Mouse (Mus musculus): ENCODE data around the gene Gm10553.
"Not testable (repeated sequence)": the region's sequence is repeated elsewhere in the genome, so short reads cannot be mapped to it uniquely, and the experiment has no call there.

The Gm10553 gene

GRCm38 (mm10) chr1:85099864-85100263, at the start of gene Gm10553:
Gene Gm10553 (plus strand): TSS chr1:85100164.
- not testable (repeated sequence) for DNase-seq

- DNase-seq, result not testable (repeated sequence)
Measured at GRCm38 (mm10) chr1:85071690-85072089, 28.3 kb upstream of the Gm10553 start.

GRCm38 (mm10) chr1:85073099-85073498, 26.9 kb upstream of the Gm10553 start:
- DNase-seq, result not testable (repeated sequence)

GRCm38 (mm10) chr1:85084803-85085202, 15.2 kb upstream of the Gm10553 start:
- not testable (repeated sequence) for DNase-seq

DNA sequence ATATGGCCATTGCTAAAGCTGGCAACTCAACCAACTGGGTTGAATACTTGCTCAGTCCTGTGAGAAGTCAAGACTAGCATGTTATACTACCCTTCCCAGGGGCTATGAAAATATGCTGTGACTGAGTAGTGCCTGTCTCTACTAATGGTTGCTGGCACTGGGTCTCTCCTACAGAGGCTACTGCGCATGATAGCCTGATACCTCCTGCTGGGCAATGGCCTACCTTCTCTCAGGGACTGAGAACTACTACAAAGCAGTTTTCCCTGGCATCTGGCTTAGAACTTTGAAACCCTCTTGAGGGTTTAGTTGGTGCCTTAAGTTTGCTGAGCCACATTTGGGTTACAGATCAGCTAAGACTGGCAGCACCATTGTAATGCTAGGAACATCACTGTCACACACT, 13.8 kb upstream of the Gm10553 start:
- not testable (repeated sequence) for DNase-seq

GRCm38 (mm10) chr1:85092169-85092568, 7.8 kb upstream of the Gm10553 start:
- not testable (repeated sequence) for DNase-seq

GRCm38 (mm10) chr1:85093011-85093572, 6.9 kb upstream of the Gm10553 start:
- DNase-seq, result not testable (repeated sequence)

DNA sequence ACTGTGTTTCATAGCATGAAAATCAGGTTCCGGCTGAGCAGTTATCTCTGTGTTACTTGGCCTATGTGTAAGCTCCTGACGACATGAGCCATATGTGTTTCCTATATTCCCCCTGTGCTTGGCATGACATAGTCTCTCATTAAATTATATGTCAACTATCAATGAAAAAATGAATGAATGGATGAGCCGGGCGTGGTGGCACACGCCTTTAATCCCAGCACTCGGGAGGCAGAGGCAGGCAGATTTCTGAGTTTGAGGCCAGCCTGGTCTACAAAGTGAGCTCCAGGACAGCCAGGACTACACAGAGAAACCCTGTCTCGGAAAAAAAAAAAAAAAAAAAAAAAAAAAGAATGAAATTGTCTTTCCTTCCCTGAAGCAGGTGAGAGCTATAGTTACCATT, 883 bp upstream of the Gm10553 start:
- DNase-seq, result not testable (repeated sequence)

- not testable (repeated sequence) for DNase-seq
Measured at GRCm38 (mm10) chr1:85101754-85102153, 1.8 kb downstream of the Gm10553 start.

GRCm38 (mm10) chr1:85105336-85105735, 5.4 kb downstream of the Gm10553 start:
- DNase-seq, result not testable (repeated sequence)

- DNase-seq, result not testable (repeated sequence)
Measured at GRCm38 (mm10) chr1:85106013-85106412, 6.0 kb downstream of the Gm10553 start.

DNA sequence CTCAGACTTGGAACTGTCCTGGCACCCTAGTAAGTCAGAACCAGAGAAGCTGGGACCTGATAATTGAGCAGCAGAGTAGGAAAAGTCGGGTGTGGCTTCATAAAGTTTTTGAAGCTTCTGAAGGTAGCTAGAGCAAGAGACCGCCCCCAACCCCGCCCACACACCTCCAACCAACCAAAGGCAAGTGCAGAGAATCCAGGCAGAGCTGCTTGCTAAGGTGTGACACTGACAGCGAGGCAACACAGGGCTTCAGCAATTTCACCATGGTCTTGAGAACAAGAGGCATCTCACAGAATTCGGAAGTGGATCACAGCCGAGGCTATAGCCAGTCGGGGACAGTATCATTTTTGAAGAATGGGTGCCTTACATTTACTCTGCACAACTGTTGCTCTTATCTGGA, 9.8 kb downstream of the Gm10553 start, which contains the start of gene A530032D15Rik:
Gene A530032D15Rik, minus strand, starts transcription at position 101 of the 400 bp plus-strand sequence.
- DNase-seq, result not testable (repeated sequence)

- not testable (repeated sequence) for DNase-seq
Measured at GRCm38 (mm10) chr1:85110876-85111275, 10.9 kb downstream of the Gm10553 start.

- DNase-seq, result not testable (repeated sequence)
Measured at GRCm38 (mm10) chr1:85111572-85111971, 11.6 kb downstream of the Gm10553 start.

DNA sequence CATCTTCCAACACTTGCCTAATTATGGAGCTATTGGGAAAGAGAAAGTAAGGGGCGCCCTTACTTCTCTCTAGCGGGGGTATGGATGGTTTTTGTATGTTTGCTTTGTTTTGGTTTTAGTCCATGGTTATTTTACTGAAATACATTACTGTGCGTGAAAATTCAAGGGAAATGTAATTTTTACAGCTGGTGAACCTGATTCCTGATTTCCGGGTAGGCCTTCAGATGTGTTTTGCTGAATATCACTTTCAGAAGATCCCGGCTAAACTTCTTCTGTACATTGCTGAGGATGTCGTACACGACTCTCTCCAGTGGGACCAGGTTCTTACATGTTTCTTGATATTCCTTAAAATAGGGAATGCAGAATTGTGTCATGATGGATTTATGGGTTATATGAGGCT, 12.3 kb downstream of the Gm10553 start:
- not testable (repeated sequence) for DNase-seq

DNA sequence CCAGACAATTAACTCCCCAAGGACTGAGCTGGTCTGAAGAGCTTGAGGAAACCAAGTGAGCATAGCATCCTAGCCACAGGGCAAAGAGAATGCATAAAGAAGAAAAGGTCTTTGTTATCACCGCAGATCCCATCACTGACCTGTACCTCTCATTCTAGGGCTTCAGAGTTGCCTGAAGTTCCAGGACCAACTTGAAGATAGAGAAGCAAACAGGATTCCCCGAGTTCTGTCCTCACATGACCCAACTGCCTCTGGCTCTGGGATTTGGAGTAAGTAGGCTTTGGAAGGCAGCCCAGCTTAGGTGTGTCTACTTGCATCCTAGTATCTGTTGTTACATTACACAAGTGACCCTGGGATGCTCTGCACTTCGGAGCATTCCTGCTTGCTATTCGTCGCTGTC, 12.9 kb downstream of the Gm10553 start:
- not testable (repeated sequence) for DNase-seq

DNA sequence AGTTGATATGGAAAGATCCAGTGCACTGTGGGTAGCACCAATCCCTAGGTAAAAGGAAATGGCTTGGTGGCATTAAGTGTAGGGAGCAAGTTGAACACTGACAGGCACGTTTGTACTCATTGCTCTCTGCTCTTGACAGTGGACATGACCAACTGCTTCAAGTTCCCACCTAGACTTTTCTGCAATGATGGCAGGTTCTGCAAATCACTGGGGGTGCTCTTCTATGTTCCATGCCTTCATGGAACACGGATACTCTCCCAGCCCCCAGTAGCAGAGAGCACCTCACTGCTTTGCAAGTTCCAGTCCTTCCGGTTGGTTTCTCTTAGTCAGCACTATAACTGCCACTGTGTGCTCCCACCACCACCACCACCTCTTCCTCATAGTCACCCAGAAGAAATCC, 14.1 kb downstream of the Gm10553 start:
- not testable (repeated sequence) for DNase-seq

- not testable (repeated sequence) for DNase-seq
Measured at GRCm38 (mm10) chr1:85114666-85115402, 14.9 kb downstream of the Gm10553 start.

GRCm38 (mm10) chr1:85117537-85117936, 17.6 kb downstream of the Gm10553 start:
- not testable (repeated sequence) for DNase-seq

GRCm38 (mm10) chr1:85118341-85118740, 18.4 kb downstream of the Gm10553 start:
- not testable (repeated sequence) for DNase-seq

DNA sequence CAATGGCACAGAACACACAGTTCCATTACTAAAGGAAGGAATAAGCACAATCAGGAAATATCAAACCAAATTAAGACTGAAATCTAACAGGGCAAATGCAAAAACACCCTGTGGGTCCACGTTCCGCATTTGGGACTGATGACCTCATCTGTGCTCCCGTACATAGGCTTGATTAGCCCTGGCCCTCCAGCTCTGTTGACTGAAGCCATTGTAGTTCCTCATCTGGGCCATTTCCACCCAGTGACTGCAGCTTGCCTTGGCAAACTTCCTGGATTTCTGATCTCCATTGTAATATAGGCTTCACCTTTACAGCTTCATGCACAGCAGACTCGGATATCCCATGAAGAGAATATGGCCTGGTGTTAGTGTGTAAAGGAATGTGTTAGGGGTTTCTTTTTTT, 21.9 kb downstream of the Gm10553 start:
- DNase-seq, result not testable (repeated sequence)

- DNase-seq, result not testable (repeated sequence)
Measured at GRCm38 (mm10) chr1:85133671-85134070, 33.7 kb downstream of the Gm10553 start.

All from right cerebral cortex, postnatal 25 days (tissue).